Mouse (Mus musculus) bone marrow, adult 2 months (tissue): Measurements from ENCODE around the gene Aff1. TPM values are rescaled to one million over a fixed set of nuclear protein-coding genes. Genes with fewer than 3 reads are reported as not detected.

Experiments
- H3K27ac ChIP-seq: fragments of 200-500 bp; 2 replicates; pipeline ENCODE4 v1.5.1; 2012; ENCODE audit warnings: low read depth, mild to moderate bottlenecking, control low read depth, inconsistent platforms, low read length; ENCODE audit not compliant: control insufficient read depth, poor library complexity, insufficient read depth
- H3K4me1 ChIP-seq: fragments of 200-500 bp; 2 replicates; pipeline ENCODE4 v1.6.1; 2011; ENCODE audit warnings: low read length; ENCODE audit not compliant: control insufficient read depth, insufficient read depth
- H3K4me3 ChIP-seq: fragments of 200-500 bp; replicated peaks from 2 replicates; pipeline ENCODE3; 2011; ENCODE audit warnings: mild to moderate bottlenecking, low read depth, low read length, control low read depth; ENCODE audit not compliant: control insufficient read depth
- CTCF ChIP-seq: fragments of 200-500 bp; IDR thresholded peaks from 2 replicates; pipeline ENCODE4 v1.5.1; 2011; ENCODE audit warnings: low read length, control low read depth; ENCODE audit not compliant: control insufficient read depth, insufficient read depth
- POLR2A ChIP-seq: fragments of 200-500 bp; IDR thresholded peaks from 2 replicates; pipeline ENCODE4 v1.6.1; 2011; ENCODE audit warnings: low read depth, mild to moderate bottlenecking, control low read depth, low read length, borderline replicate concordance; ENCODE audit not compliant: control insufficient read depth
- WGBS: fragments of 180-500 bp; shearing (Covaris S2); methylation state at CpG from one replicate; pipeline ENCODE4 v1.1.7; 2018; 5-methylcytosine and 5-hydroxymethylcytosine counted together
- polyA plus RNA-seq: library from polyadenylated mRNA; stranded (reverse); fragments of >200 nt; gene quantifications from 2 replicates; pipeline ENCODE4 v1.2.4, GENCODE M21; 2011; ENCODE audit warnings: low replicate concordance; ENCODE audit not compliant: missing spikeins, insufficient read depth, insufficient read length

Aff1 gene
- polyA plus RNA-seq, 1 experiment: 41.4 TPM

DNA sequence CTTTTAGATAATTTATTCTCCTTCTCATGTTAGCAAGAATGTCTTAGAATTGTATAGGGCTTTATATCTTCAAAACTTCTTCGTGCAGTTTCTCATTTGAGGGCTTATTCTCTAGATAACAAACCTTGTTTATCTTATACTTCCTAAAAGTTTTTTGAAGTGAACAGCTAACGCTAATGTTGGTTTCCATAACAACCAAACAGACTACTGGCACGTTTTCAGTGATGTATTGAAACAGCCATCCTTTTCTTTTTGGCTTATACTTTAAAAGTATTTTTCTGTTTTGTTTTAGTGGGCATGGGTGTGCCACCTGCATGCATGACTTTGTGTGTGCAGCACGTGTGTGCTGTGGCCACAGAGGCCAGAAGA, 123.1 kb downstream of the Aff1 start:
- TF ChIP-seq CTCF (no peak), POLR2A (no peak)
- H3K27ac ChIP-seq: no peak overlapping the region
- 57% methylated on average over 4 of the region's 4 CpGs for WGBS
- no peak overlapping the region for H3K4me3 ChIP-seq
- no peaks in the 10 kb centered on the region; the same call in 1 of the 2 replicates for H3K4me1 ChIP-seq

DNA sequence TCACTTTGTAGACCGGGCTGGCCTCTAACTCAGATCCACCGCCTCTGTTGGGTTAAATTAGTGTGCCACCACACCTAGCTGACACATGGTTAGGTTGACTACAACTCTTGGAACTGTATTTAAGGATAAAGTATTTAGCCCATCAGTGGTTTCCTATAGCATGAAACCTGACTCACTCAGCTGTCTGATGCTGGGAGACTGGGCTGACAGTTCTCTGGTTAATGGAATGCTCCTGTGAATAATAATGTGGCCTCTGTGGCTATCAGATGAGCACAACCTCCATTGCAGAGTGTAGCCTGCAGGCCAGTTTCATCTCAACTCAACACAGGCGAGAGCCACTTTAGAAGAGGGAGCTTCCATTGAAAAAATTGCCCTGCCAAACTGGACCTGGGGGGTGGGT, 124.5 kb downstream of the Aff1 start:
- no peaks in the 10 kb centered on the region; the same call in 1 of the 2 replicates for H3K4me1 ChIP-seq
- no peak overlapping the region for H3K27ac ChIP-seq
- TF ChIP-seq CTCF: no peak
- no peak for TF ChIP-seq POLR2A
- WGBS: 90% methylated on average over 3 of the region's 3 CpGs
- H3K4me3 ChIP-seq: no peak overlapping the region

DNA sequence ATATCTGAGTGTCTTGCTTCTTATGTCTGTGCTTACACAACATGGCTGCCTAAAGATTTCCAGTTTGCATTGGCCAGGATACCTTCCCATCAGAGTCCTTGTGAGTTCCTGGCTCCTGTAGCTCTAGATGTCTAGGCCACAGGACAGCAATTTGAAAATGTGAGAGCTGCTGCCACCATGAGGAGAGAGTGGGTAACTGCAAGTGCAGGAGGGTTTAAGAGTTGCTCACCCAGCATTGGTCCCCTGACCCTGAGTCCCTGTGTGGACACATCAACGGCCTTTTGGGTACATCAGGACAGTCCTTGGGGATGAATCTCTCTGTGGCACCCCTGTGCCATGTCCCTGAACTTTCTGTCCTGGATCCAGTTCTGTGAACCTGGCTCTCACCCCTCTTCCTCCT, 125.6 kb downstream of the Aff1 start:
- TF ChIP-seq POLR2A (no peak), CTCF (peak; percentile 90)
- H3K27ac ChIP-seq: no peak overlapping the region
- no peaks in the 10 kb centered on the region; the same call in 1 of the 2 replicates for H3K4me1 ChIP-seq
- 29% methylated on average over 1 of the region's 1 CpGs for WGBS
- no peak overlapping the region for H3K4me3 ChIP-seq

DNA sequence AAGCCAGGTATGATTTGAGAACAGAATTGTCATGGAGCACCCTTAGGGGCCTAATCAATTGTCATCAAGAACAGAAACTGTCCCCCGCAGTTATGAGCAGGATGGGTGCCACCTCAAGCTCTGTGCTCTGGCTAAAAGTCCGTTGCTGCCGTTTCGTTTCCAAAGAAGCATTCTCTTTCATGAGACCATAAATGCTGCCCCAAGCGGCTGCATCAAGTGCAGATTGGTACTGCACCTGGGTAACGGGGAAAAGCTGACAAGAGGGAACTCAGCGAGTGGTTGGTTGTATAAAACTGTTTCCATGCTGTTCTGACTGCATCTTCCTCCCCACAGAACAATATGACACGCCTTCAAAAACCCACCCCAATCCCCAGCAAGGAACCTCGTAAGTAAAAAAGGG, 126.4 kb downstream of the Aff1 start:
- WGBS: 93% methylated on average over 9 of the region's 9 CpGs
- TF ChIP-seq POLR2A: no peak
- no peak for TF ChIP-seq CTCF
- Histone ChIP-seq H3K4me3 (no peak overlapping the region), H3K27ac (no peak overlapping the region), H3K4me1 (no peaks in the 10 kb centered on the region; the same call in 1 of the 2 replicates)

DNA sequence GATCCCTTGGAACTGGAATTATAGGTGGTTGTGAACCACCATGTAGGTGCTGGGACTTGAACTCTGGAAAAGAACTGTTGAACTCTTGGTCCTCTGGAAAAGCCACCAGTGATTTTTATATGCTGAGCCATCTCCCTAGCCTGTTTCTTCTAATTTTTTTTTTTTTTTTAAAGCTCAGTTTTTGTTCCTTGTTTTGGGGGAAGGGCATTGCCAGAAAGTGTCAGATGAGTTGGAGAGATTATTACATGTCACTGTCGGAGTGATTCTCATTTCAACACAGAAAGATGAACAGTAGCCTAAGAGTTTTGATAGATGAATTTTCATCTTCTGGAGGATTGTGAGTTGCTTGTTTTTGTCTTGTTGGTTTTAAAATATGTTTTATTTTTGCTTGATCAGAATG, 127.5 kb downstream of the Aff1 start:
- Histone ChIP-seq H3K27ac (no peak overlapping the region), H3K4me3 (no peak overlapping the region), H3K4me1 (no peaks in the 10 kb centered on the region; the same call in 1 of the 2 replicates)
- no peak for TF ChIP-seq POLR2A
- no peak for TF ChIP-seq CTCF
- 55% methylated on average over 1 of the region's 1 CpGs for WGBS

DNA sequence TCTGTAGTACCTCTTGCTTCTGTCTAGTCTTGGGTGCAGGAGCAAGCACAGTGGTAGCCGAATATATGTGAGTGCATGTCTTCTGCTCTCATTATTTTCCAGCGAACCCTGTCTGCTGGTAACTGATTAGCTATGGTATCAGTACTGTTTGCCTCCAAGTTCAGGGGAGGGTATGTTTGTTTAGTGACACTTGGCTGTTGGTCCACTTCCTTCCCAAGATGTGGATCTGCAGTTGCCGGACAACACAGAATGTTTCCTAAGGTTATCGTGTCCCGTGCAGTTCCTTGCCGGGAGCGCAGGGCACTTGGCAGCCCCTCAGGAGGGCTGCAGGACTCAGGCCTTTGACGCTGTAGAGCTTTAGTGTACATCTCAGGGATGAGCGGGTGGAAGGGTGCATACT, 128.9 kb downstream of the Aff1 start:
- Histone ChIP-seq H3K27ac (no peak overlapping the region), H3K4me1 (no peaks in the 10 kb centered on the region), H3K4me3 (no peak overlapping the region)
- WGBS: 85% methylated on average over 9 of the region's 9 CpGs
- no peak for TF ChIP-seq CTCF

DNA sequence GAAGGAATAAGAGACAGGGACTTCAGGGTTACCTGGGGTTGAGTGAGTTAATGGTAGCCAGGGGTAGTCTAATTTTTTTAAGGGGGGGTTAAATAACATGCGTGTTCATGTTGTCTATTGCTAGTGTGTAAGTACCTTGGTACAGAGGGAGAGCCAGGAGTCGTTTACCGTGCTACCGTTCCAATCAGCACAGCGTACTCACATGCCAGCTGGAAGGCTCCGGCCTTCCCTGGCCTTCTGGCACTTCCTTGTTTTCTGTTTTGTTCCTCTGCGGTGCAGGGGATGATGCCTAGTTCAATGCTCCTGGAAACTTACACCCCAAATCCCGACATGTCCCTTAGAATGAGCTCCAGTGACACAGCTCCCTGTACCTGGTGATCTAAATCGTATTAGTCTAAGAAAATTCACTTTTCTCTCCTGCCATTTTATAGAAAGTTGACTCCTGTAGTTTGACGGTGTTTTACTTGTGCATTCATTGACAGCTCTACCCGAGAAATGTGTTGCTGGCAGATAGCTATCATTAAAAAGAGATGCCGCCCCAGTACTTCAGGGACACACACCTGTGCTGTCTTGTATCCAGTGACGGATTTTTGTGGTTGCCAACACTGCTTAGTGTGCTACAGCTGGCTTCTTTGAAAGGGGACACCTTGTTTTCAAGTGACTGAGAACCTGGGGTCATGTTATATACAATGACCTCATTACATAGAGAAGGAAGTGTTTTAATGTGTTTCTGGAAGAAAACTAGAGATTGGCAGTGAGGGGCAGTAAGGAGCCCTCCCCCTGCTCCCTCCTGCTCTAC, 129.5 kb downstream of the Aff1 start:
- TF ChIP-seq POLR2A (no peak), CTCF (no peak)
- Histone ChIP-seq H3K4me3 (no peak overlapping the region), H3K4me1 (no peaks in the 10 kb centered on the region), H3K27ac (no peak overlapping the region)
- 88% methylated on average over 13 of the region's 13 CpGs for WGBS

DNA sequence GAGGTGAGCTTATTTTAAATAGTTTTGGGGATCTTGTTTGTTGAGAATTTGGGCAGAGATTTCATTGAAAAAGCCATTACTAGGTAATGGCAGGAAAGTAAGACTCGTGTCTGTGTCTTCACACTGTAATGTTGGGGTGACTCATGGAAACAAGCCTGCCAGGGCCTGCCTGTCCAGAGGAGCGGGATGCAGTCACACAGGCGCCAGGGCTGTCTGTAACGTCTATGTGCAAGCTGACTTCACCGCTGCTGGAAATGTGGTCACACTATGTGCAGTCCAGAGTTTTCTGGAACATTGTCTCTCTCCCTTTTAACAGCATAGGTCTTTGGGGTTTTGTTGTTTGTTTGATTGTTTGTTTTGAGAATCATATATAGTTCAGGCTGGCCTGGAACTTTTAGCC, 130.8 kb downstream of the Aff1 start:
- Histone ChIP-seq H3K4me1 (no peaks in the 10 kb centered on the region), H3K27ac (no peak overlapping the region), H3K4me3 (no peak overlapping the region)
- 90% methylated on average over 5 of the region's 5 CpGs for WGBS
- TF ChIP-seq CTCF (no peak), POLR2A (no peak)

DNA sequence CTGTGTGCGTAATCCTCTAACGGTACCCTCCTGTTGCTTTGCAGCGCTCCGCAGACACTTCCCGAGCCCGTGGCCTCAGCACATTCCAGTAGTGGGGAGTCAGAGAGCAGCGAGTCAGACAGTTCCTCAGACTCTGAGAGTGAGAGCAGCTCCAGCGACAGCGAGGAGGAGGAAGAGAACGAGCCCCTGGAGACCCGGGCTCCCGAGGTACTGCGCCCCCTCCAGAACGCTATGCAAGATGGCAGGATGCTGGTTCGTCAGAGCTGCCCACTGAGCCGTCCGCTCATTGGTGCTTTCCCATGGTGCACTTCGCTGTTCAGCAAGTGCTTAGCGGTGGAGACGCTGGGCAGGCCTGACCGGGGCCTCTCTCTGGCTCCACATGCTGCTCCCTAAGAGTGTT, 136.1 kb downstream of the Aff1 start:
- no peak overlapping the region for H3K27ac ChIP-seq
- H3K4me1 ChIP-seq: no peaks in the 10 kb centered on the region
- TF ChIP-seq POLR2A: no peak
- no peak for TF ChIP-seq CTCF
- 93% methylated on average over 21 of the region's 21 CpGs for WGBS
- H3K4me3 ChIP-seq: no peak overlapping the region
